17 mouse cellular contexts compared by ENCODE assay signal in the genomic region with DNA sequence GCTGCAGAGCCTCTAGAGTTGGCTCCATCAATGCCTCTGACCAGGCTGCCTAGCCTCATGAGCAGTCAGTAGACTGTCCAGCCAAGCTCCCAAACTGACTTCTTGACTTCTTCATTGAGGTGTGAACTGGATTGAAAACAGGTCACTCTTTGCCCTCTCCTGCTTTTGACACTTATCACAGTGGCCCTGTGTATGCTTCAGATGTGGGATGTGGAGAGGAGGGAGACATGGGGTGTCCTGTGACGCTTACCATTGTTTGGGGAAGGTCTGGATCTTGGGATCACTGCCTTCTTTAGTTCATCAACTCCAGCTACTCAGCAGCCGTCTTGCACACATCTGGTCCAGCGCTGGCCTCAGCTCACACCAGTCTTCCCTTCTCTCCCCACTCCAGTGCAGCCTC. TPM values are rescaled to one million over a fixed set of nuclear protein-coding genes. Genes with fewer than 3 reads are reported as not detected.
DNase-seq lines count a peak whose midpoint lies in the region.
"Had no signal": no experiment of that assay in that cellular context is flagged by ENCODE, and none has a peak within 500 bp of the region (broad histone marks: within the 10 kb centered on the region; RNA-seq: fewer than 3 reads in every experiment).

No protein-coding gene starts in this region.

- peaks cover 4% of the 10 kb centered on the region; the same call in 1 of the 2 replicates for H3K27me3 ChIP-seq in heart, embryonic 10.5 days (ENCODE audit: insufficient read depth, poor library complexity, severe bottlenecking)
- H3K27me3 ChIP-seq: CH12.LX, Patski had no signal

- no peaks in the 10 kb centered on the region for H3K9me3 ChIP-seq in heart, embryonic 10.5 days
- H3K9me3 ChIP-seq: G1E had no signal

- 27% methylated on average over 3 of the region's 3 CpGs for WGBS in heart, embryonic 10.5 days

- H3K4me1 ChIP-seq in heart, embryonic 10.5 days, result peaks cover 17% of the 10 kb centered on the region

- H3K36me3 ChIP-seq in heart, embryonic 10.5 days, result no peaks in the 10 kb centered on the region

- intact Hi-C loops in heart, postnatal 14 days (cut with DNase I), result no loop called here

- DNase-seq in heart, adult 11 months, result peak; percentile 83
- no peak for DNase-seq in heart, postnatal 14 days
- DNase-seq in heart, embryonic 10.5 days (ENCODE audit: low spot score), result peak; percentile 72
- no peak for DNase-seq in heart, postnatal 4 days
- DNase-seq: adrenal gland, adult 2 months; adrenal gland, adult 8-10 months; adrenal gland, postnatal 10 days; adrenal gland, postnatal 14 days; adrenal gland, postnatal 25 days; adrenal gland, postnatal 36 days; B cell, adult 2 months; cerebellum, adult 11 months; cerebellum, adult 11-12 months; cerebellum, adult 18-20 months had no signal

- H3K27ac ChIP-seq in heart, embryonic 10.5 days, result no peak overlapping the region

- no peak overlapping the region for H3K4me3 ChIP-seq in heart, embryonic 10.5 days

RNA-seq across cellular contexts. Expression of gene Clpb, which starts 36.9 kb away (rescaled TPM):
- total RNA-seq in heart, postnatal 14 days (2021), result 10 to 100 TPM; 61.6 to 69.5 TPM
- 55.9 and 63.0 TPM in 2 replicates for polyA plus RNA-seq in heart, embryonic 10.5 days (2016; fragmentation: Nextera tagmentation; extraction: Ambion mirVana)
- total RNA-seq in heart, postnatal 4 days (2021), result 10 to 100 TPM; 50.3 to 52.7 TPM

Comparison
In these comparisons a context has a peak if more than half of its experiments do, and no peak if none do; other contexts are left out.
1. DNase-seq: peak in heart, adult 11 months (single experiment) and heart, embryonic 10.5 days (single experiment); none in heart, postnatal 14 days (0 of 2) and heart, postnatal 4 days (single experiment).